Mouse (Mus musculus) frontal cortex, postnatal 36 days (tissue): ENCODE measurements around the gene Olfr155.

ENCODE experiments used
- DNase-seq, 2 experiments: peaks; one replicate each; pipeline ENCODE4 v3.0.0; 2022; ENCODE audit warnings: low spot score in 2 of 2

Gene Olfr155

GRCm38 (mm10) chr4:43897209-43897608 lies 45.8 kb downstream of the Olfr155 start:
- no peak for DNase-seq

GRCm38 (mm10) chr4:43899197-43899596 lies 47.8 kb downstream of the Olfr155 start:
- no peak for DNase-seq

- no peak for DNase-seq
Measured at GRCm38 (mm10) chr4:43903690-43904089, 52.3 kb downstream of the Olfr155 start.

GRCm38 (mm10) chr4:43906443-43906842 lies 55.1 kb downstream of the Olfr155 start:
- DNase-seq = peak; percentile 41 to 72
